Mouse (Mus musculus): ENCODE results near the gene Cacna2d1. TPM values are rescaled to one million over a fixed set of nuclear protein-coding genes. Genes with fewer than 3 reads are reported as not detected.

The Cacna2d1 gene
- polyA plus RNA-seq, 1 experiment, result 35.8 TPM

DNA sequence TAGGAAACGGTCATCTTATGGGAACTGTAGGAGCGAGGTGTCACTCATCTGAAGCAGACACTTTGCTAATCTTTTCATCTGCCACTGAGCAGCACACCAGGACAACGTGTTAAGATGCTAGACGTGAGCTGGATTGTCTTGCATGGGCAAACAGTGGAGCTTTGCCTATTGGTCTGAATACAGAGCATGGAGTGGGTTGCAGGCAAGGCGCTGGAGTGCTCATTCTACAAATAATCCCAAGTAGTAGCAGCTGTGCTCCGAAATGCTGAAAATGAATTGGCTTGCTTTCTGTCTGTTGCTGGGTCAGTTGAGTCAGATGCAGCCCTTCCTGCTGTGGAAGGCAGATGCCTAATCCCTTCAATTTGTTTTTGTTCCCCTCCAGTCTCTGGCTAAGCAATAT lies 330.9 kb downstream of the Cacna2d1 start:
- DNase-seq (ENCODE audit: low spot score), result no peak

DNA sequence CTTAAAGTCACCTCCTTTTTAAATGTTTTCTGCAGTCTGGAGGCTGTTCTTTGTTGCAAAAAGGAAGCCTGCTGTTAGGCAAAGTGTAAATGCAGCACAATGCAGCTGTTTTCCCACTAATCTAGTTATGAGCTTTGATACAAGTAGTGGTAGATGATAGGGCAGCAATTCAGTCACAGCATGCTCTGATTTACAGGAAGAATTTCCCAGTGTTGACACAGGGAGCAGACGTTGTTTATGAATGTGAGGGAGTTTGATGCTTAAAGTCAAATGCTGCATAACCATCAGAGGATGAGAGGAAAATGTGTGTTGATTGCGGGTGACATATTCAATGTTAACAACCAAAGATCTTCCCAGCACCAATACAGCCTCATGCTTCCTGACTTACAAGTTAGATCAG lies 342.6 kb downstream of the Cacna2d1 start:
- DNase-seq (ENCODE audit: low spot score), result no peak

DNA sequence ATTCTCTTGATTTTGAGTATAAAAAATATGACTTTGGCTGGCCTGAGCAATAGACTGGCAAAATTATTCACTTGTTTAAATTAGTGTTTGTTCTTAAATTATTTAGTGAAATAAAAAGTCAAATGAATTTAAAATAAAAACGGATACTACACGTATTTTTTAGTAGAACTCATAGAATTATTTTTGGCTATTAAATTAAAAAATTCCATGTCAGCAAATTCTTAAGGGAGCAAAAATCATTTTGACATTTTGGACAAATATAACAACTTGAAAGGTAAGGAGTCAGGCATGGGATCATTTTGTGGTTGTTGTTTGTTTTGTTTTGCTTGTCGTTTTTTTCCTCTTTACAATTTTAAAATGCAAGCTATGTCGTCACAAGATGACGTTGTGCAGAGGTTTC lies 346.7 kb downstream of the Cacna2d1 start:
- no peak for DNase-seq (ENCODE audit: low spot score)

DNA sequence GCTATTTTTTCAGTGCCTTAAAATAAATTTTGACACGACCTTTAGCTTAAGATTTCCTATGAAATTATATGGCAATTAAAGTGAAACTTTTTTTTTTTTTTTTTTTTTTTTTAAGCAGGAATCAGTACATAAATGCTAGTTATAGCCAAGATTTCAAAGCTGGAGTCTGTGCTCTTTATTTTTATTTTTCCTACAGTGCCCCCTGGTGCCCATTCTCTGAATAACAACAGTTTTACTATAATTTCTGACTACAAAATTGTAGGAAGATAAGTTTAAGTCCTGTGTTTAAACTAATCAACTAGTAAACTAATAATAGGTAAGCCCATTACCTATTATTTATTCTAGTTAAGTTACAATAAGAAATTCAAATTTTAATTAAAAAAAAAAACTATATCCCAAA lies 358.7 kb downstream of the Cacna2d1 start:
- no peak for DNase-seq (ENCODE audit: low spot score)

DNA sequence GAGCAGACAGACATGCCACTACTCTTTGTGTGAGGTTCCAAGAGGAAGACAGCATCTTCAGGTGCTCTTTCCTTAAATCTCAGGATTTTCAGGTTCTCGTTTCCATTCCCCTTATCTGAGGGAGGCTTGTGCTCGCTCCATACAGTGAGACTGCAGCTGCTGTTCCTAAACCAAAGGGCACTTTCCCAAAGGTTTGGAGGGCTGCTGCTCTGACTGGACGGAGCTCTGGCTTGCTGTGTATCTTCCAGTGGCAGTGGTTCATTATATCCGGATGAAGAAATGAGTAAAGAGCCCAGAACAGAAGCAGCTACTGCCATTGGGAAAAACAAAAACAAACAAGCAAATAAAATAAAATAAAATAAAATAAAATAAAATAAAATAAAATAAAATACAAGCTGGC lies 359.3 kb downstream of the Cacna2d1 start:
- no peak for DNase-seq (ENCODE audit: low spot score)

DNA sequence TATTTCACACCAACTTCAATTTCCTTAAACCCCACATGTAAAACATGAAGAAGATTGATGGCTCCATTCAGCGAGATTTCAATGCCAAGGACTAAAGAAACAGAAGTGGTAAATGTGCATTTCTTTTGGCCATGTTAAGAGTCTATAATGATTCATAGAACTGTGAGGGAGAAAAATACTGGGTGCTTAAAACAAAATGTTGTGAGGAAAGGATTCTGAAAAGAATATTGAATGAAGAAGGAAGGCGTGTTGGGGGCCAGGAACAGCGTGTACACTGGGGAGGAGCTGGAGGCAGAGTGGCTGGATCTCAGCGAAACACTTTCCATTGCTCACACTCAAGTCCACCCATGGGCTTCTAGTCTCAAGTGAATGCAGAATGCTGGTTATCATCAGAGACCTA lies 360.2 kb downstream of the Cacna2d1 start:
- DNase-seq (ENCODE audit: low spot score), result no peak

DNA sequence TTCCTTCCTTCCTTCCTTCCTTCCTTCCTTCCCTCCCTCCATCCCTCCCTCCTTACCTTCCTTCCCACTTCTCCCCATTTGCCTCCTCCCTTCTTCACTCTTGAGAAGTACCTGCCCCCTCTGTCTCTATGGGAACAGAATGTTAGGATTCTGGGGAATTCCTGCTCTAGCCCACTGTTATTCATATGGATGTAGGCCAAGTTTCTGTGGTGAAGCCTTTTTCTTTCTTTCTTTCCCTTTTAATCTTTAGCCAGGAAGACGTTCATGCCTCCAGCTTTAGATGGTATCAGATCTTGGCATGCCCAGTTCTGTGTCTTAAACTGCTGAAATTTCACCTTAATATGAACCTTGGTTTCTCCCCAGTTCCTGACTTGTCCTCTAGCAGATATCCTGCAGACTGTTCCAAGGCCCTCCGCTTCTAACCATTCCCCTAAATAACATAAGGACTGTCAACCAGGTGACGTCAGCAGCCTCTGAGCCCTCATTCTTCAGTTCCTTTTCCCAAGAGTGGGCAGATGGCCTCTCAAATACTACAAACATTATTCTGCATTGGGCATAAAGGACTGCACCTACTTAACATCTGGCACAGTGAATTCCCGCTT lies 362.8 kb downstream of the Cacna2d1 start:
- no peak for DNase-seq (ENCODE audit: low spot score)

DNA sequence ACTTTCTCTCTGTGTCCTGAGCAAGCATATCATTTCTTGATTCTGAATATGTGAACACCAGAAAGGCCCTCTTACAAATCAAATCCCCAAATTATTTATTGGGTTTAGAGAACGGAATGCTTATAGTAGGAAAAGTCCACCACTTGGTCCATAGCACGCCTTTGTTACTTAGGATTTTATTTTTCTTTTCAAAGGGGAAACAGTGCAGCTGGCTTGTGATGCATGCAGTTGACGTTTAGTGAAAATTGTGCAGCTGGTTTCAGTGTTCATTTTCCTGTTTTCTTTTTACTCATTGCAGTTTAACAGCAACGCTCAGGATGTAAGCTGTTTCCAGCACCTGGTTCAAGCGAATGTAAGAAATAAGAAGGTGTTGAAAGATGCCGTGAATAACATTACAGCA lies 365.1 kb downstream of the Cacna2d1 start:
- no peak for DNase-seq (ENCODE audit: low spot score)

DNA sequence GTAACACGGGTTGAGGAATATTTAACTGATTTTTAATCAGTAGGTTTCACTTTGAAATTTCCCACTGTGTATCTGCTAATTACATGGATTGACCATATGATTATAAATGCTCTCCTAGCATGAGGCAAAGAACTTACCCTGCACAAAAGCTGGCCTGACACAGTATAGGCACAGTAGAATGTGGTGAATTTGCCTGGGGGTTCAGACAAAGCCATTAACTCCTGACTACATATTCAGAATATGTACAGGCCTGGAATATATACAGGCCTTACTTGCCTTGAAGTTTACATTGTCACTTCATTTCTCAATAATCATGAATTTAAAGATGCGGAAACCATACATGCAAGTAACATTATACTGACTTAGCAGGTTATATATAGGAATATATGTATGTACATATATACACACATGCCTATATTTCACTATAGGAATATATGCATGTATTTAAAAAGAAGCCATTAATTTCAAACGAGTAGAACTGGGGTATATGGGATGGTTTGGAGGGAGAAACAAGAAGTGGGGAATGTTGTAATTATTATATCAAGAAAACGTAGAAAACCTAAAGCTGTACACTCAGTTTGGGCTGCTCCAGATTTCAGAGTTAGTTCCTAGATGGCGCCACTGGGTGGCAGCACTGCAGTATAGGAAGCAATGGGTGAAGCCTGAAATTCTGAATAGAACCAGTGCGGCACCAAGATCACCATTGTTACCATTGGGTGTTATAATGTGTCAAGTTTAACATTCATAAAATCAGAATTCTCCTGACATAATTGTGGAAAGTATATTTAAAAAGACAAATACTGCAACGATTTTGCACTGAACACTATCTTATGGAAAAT lies 374.9 kb downstream of the Cacna2d1 start:
- peak; percentile 30 for DNase-seq (ENCODE audit: low spot score)

DNA sequence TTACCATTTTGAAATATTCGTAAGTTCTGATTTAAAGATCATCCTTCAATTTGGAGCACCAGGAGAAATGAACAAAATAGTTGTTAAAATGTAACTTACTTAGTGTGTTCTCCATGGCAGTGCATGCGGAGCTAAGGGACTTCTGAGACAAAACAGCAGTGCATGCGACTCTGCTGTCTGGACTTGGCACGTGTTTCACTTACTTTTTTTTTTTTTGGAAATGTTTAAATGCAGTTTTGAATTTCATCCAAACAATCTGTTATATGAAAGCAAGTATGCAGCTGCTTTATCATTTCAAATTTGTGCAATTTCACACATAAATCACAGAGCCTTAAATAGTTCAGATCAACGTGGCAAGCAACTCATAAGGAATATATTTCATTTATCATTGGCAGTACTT lies 379.8 kb downstream of the Cacna2d1 start:
- no peak for DNase-seq (ENCODE audit: low spot score)

DNA sequence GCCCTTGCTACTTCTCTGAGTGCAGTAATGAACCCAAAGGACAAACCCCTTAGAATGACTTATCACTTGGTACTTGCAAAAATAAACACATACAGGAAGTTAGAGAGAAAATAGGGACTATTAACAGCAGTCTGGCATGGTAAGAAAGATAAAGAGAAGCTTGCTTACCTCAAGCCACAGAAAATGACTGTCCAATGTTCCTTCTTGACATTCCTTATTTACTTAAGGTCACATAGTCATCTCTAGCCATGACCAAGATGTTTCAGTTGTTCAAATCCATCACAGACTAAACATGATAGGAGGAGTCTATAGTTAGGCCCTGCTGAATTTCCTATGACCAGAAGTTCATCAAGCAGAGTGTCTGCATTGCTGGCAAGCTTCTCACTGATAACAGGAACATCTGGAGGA lies 381.5 kb downstream of the Cacna2d1 start:
- DNase-seq (ENCODE audit: low spot score), result no peak

DNA sequence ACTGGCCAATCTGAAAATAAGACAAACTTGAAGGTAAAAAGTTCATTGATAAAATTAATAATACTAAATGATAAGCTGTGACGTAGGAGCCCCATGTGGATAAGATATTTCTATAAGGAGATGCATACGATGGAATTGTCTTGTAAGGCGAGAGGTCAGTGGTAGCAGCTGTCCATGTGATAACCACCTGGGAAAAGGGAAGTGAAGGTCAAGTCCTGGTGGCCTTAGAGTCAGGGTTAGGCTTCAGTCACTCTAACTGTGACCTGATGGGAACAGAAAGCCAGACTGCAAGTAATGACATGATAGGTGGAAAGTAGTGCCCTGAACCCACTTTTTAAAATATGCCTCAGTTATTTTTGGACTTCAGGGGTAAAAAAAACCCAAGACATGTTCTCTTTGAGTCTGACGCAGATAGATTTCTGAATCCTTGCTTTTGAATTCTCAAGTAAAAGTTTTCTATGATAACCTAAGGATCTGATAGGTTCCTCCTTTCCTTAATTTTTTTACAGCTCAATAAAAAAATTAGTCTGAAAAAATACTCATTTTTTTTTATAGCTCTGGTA lies 383.3 kb downstream of the Cacna2d1 start:
- no peak for DNase-seq (ENCODE audit: low spot score)

DNA sequence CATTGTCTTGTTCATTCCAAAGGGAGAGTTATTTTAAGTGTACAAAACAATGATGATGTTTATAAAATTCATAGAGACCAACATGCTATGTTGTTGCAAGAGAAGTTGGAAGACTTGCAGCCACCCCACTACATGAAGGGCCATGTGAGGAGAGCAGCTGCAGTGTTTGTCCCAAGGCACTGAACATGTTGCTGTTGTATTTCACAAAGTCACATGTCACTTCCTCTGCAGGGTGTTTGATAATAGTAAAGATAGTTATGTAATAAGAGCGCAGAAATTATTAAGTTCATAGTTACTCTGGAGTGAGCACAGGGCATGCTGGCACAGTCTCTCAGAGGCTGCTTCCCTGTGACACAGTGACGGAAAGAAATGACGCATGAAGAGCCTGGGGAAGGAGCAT lies 392.1 kb downstream of the Cacna2d1 start:
- DNase-seq (ENCODE audit: low spot score), result no peak

DNA sequence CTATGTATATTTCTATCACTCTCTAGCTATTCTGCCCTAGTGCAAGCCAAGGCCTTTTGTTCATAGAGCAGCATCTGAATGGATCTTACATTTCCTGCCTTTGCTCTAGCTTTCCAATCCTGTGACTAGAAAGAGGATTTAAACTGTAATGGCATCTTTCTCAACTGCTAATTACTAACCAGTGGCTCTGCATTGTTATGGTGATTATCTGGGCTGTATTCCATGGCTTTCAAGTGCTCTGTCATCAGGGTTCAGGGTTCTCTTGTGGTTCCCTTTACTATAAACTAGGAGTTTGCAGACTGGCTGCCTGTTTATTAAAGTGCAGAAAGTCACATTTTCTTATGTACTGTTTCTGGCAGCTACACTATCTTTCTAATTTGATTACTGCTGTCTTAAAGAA lies 410.9 kb downstream of the Cacna2d1 start:
- DNase-seq (ENCODE audit: low spot score), result no peak

DNA sequence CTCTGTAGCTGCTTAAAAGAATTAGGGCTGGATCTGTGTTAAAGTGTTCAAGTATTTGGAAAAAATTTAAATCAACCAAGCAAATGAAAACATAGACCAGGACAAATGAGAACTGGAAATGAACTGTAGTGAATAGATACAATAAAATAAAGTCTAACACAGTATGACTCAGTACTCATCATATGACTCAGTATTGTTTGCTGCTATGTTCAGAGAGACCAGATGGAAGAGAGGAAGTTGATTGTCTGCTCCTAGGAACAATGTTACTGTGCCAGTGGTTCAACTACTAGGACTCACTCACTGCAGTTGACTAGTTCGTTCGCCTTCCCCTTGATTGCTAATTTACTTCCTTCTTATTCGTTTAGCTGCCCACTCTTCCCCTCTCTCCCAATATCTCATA lies 421.3 kb downstream of the Cacna2d1 start:
- DNase-seq (ENCODE audit: low spot score), result no peak

DNA sequence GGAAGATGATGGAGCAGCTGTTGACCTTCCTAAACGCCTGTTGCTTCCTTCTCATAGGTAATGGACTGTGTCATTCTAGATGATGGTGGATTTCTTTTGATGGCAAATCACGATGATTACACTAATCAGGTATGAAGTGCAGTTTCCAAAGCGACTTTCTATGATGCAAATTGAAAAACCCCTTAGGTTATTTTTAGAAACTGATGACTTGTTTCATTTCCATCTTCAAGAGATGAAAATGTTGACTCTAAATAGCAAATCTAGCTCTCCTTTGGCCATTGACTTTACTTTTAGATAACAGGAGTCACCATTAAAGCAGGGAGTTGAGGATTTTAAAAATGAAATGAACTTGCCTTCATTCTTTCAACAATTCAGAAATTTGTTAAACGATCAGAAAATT lies 423.2 kb downstream of the Cacna2d1 start:
- no peak for DNase-seq (ENCODE audit: low spot score)

DNA sequence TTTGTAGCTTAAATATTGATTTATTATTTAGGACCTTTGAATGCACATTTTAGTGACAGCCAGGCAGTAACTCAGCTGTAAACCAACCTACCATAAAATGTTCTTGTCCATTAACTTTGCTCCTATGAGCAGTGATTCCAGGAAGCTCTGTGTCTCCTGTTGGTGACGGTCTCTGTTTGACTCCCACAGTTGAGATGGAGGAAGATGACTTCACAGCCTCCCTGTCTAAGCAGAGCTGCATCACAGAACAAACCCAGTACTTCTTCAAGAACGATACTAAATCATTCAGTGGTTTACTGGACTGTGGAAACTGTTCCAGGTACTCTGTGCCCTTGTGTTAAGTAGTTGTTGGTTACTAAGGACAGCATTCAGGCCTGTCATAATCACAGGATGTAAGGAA lies 427.6 kb downstream of the Cacna2d1 start:
- no peak for DNase-seq (ENCODE audit: low spot score)

DNA sequence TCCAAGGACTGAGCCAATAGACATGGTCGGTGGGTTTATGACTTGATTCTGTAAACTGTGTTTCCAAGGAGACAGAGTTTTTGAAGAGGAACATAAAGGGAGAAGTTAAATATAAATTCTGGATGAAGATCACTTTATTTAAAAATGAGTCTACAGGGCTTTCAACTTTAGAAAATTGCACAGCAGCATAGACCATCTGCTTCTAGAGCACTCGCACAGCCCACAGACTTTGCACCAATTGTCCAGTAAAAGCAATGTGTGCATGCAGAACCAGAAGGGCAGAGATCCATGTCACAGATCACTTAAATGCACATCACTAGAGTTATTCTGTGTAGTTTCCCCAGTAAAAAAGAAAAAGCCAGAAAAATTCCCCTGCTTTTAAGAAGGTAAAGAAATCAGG lies 428.7 kb downstream of the Cacna2d1 start:
- no peak for DNase-seq (ENCODE audit: low spot score)

DNA sequence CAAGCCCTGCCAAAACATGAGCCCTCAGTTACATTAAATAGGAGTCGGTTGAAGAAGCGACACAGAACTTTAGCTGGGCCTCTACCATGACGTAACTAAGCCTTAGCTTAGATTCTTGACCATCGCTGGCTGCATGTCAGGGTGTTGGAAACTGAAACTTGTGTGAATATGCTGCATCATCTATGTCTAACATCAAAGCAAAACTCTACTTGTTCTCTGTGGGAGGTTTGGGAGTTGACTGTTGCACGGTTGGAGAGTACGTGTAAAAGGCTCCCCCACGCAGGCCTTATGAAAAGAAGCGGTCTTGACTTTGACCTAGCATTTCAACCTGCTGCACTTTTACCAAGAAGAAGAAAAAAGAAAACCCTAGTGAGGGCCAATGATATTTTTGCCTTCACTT lies 436.2 kb downstream of the Cacna2d1 start:
- DNase-seq (ENCODE audit: low spot score), result no peak

DNA sequence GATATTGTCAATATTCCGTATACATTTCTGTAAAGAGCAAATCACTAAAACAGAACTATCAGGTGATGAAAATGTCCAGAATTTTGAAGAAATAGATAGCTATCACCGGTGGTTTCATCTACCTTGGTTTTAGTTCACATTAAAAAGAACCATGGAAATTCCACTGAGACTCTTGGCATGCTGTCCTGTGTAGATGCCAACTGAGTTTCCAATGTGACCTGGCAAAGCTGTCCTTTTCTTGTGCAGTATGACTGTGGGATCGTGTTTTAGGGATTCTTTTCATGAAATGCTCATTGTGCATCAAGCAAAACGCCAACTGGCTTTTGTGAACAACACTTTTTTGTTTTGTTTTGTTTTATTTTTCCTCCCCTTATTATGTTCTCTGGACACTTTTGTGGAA lies 439.5 kb downstream of the Cacna2d1 start:
- no peak for DNase-seq (ENCODE audit: low spot score)

DNA sequence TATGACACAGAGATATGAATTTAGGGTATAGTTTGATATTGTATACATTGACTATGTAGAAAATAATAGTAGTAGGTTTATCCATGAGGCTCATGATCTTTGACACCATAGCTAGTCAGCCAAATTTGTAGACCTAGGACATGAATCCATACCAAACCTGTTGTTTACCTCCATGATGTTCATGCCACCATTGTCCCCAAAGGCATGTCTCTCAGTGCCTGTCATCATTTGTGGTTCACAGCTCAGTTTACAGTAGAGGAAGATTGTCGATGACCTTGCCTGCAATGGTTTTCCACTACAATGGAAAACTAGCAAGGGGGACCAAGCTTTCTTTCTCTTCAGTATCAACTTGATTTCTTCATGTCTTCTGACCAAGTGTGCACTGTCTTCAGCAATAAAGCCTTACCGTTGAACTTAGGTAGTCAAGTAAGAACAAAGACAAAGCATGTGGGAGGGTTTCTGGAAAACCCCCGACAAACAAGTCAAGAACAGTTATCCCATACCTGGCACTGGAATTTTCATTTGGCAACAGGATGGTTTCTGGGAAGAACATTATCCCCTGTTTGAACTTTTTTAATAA lies 441.9 kb downstream of the Cacna2d1 start:
- DNase-seq (ENCODE audit: low spot score), result no peak

DNA sequence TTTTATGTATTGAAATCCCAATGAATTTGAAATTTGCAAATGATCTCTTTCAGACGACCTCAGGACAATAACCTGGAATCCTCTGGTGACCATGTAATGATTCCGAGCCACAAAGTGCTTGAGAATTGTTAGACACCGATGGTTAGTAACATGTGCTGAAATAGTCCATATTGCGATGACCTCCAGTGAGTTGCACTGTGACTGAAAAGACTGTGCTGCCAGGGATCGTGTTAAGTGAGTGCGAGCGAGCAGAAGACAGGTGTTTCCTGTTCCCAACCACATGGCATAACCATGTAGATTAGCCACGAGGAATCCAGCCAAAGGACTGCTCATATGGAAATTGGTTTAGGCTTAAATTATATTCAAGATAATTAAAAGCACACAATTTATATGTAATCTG lies 475.5 kb downstream of the Cacna2d1 start:
- no peak for DNase-seq (ENCODE audit: low spot score)

DNA sequence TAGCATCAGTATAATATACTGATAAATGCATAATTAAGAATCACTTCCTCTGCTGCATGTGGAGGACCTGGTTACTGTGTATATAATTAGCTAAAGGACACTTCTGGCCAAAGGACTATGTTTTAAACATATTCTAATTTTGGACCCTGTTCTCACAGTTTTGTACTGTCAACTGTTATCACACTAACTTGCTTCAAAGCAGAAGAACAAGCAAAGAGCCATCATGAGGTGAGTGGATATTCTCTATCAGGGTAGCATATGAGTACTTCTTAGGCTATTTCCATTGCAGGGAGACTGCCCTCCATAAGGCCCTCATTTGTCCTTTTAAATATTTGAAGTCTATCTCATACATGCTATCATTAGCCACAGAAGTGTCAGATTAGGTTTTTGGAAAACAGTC lies 480.2 kb downstream of the Cacna2d1 start:
- no peak for DNase-seq (ENCODE audit: low spot score)

Data from urinary bladder, adult 2 months (tissue).